Mouse (Mus musculus) telencephalon, adult 2 months (tissue): ENCODE data around the gene Chrm5.

Experiments used
- DNase-seq: peaks from one replicate; pipeline ENCODE4 v3.0.0-alpha.2; 2011; ENCODE audit warnings: low read depth, low spot score

The Chrm5 gene

GRCm38 (mm10) chr2:112480669-112481068, at the start of gene Chrm5:
Gene Chrm5, minus strand, starts transcription at chr2:112480769.
- no peak for DNase-seq

- no peak for DNase-seq
Measured at GRCm38 (mm10) chr2:112526933-112527332, 46.4 kb upstream of the Chrm5 start.

DNA sequence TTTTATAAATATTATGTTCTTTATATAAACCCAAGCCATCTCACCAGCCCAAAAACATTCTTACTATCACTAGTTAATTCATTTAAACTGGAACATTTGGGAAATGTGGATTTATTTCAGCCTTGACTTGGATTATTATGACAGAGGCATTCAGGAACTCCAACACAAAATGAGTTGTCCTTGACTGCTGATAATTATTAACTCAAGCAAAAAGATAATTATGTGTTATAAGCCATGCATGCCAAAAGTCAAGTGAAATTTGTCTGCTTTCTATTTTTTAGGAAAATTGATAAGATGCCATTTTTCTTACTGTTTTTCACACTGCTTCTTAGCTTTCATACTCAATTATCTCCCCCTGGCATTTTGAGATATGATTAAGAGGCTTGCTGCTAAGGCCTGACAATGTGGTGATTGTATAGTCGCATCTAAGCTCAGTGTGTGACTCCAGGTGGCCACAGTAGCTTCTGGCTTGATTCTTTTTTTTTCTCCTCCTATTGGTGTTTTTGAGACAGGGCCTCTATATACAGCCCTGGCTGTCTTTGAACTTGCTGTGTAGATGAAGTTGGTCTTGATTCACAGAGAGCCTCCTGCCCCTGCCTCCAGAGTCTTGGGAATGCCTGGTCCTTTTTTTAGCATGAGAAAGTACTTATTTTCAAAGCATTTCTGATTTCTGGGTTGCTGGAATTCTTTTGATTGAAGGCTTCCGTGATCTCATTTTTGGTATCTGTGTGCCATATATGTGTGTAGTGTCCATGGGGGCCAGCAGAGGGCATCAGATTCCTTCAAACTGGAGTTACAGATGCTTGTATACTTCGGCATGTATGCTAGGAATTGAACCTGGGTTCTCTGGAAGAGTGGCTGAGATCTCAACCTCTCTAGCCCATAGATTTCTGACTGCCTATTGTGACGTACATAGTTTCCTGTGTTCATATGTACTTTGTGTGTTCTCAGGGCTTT, 40.2 kb upstream of the Chrm5 start:
- DNase-seq: no peak

- DNase-seq: no peak
Measured at GRCm38 (mm10) chr2:112518541-112518940, 38.0 kb upstream of the Chrm5 start.

DNA sequence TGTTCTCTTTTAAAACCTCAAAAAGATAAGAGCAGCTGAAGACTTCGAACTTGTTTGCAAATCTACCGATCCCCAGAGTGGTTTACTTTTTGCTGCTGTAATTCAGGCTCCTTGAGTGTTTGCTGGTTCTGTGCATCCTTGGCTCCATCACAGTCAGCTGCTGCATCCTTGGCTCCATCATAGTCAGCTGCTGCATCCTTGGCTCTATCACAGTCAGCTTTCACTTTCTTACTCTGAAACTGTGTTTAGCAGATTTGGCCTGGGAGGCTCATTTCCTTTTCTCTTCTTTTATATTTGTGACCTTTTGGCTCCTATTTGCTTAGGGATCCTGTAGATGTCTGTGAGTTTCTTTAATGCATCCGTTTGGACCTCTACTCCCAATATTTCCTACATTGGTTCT, 36.6 kb upstream of the Chrm5 start:
- no peak for DNase-seq

DNA sequence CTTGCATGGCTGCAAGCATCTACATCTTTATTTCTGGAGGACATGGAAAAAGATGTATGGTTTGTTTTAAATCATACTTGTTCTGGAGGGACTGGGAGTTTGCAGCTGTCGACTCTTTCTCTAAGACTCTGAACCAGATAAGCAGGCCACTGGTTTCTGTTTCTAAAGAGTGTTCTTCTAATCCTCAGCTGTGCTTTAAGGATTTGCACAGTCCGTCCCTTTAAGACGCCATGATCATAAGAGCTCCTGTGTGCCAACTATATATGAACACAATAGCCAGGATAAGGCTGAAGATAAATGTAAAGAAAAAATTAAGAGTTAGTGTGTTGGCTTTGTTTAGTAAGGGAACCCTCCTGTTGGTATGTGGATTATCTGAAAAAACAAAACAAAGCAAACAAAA, 36.2 kb upstream of the Chrm5 start:
- no peak for DNase-seq

- DNase-seq: no peak
Measured at GRCm38 (mm10) chr2:112513036-112513435, 32.5 kb upstream of the Chrm5 start.

DNA sequence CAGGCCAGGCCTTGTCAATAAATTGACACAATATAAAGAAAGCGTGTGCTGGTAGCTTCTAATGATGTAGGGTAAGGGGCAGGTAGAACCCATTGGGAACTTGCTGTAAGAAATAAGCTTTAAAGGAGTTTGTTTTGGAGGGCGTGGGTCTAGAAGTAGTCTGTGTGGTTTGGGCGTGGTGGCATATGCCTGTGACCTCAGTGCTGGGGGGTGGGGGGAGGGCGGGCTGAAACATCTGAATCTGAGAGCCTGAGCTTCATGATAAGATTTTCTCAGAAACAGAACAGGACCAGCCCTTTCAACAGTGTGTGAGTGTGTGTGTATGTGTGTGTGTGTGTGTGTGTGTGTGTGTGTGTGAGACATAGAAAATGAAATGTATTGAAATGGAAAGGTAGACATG, 29.6 kb upstream of the Chrm5 start:
- no peak for DNase-seq

DNA sequence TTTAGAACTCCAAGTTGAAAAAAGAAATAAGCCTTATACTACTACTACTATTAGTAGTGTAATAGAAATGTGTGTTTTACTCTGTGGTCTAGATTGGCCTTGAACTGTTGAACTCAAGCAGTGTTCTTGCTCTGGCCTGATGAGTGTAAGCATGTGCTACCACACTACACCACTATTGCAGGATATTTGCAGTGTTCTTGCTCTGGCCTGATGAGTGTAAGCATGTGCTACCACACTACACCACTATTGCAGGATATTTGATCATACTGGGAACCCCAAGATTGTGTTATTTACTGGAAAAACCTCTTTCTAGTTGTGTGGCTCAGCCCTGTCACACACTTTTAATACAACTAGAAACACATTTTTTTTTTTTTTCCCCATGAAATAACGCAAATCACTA, 26.9 kb upstream of the Chrm5 start:
- no peak for DNase-seq

GRCm38 (mm10) chr2:112506841-112507435, 26.4 kb upstream of the Chrm5 start:
- DNase-seq: no peak

DNA sequence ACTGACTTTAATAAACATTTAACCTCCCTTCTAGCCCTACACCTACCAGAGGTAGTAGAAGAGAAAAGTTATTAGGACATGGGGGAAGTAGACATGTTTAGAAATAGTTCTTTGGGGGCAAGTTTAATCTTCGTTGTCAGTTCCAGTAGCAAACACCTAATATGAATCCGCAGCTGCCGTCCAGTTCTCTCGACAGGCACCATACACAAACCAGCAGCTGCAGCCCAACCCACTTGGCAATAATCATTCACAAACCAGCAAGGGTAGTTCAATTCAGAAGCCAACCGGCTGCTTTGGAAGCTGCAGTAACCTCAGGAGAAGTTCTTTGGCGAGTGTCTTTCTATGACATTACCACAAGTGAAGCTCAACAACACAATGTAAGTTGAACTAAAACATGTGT, 23.4 kb upstream of the Chrm5 start:
- DNase-seq: no peak

- peak; percentile 55 for DNase-seq
Measured at GRCm38 (mm10) chr2:112501209-112501608, 20.6 kb upstream of the Chrm5 start.

- no peak for DNase-seq
Measured at GRCm38 (mm10) chr2:112497851-112498250, 17.3 kb upstream of the Chrm5 start.

DNA sequence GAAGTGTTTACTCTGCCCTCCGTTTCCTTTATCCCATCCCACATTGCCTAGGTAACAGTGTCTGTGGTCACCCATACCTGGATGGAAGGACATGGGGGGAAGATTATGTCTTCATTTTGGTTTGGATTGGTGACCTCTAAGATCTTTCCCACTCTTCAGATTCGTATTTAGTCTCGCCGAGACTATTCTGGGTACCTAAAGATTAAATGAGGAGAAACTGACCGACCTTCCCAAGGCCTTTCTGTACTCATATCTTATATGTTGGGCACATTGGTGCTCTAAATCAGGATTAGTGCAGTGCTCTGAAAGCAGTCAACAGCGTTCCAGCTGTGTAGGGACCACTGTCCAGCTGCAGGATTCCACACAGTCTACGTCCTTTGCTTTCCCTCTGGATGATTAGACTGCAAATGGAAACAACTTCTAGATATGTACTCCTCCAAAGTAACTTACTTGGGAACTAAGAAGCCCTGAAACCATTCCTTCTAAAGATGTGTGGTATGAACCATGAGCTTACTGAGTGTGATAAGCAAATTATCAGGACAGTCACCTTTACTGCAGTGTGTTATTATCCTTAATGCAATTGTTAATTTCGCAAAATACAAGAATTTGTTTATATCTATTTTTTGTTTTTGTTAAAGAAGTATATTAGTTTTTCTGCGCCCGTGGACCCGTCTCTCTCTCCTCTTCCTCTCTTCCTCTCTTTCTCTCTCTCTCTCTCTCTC, 13.1 kb upstream of the Chrm5 start:
- no peak for DNase-seq

DNA sequence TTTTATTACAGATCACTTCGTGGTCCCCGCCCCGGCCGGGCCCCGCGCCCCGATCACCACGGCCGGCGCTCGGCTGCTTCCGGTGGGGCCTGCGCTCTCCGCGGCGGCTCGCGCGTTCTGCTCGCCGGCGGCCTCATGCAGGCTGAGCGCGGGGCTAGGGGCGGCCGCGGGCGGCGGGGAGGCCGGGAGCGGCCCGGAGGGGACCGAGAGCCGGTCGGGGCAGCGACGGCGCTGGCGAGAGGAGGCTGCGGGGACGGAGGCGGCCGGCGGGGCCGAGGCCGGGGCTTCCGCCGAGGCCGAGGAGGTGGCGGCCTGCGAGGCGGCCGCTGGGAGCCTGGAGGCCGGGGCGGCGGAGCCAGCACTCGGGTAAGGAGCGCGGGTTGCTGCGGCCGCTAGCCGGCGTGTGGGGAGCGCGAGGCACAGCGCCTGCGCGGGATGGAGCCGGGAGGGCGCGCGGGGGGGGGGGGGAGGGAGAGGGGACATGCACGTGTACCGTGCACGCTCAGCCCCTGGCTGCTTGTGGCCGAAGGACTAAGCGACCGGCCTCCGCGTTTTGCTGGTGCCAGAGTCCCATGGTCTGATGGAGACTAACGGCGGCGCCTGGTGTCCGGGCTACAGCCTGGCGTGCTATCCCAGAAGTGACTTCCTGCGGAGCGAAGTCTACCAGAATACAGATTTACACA, 12.4 kb upstream of the Chrm5 start, which contains the start of gene Aven:
TSS of gene Aven (plus strand) at position 109 of the 683 bp plus-strand sequence.
- peak; percentile 48 for DNase-seq

GRCm38 (mm10) chr2:112492431-112492855, 11.9 kb upstream of the Chrm5 start:
- DNase-seq: no peak

DNA sequence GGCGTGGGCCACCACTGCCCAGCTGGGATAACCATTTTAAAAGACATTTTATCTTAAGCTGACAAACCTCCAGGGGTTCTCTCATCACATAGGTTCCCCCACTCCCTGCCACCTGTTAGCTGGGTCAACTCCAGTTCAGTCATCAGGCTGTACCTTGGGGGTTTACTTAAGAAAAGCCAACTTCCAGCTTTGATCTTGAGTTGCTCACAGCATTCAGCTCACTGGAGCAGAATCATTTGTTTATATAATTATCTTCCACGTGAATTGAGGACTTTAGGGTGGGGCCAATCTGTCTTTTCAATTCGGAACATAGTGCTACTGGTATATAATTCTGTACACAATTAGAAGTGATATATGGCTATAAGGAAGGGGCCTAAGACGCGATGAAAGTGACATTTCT, 11.1 kb upstream of the Chrm5 start:
- no peak for DNase-seq

GRCm38 (mm10) chr2:112490483-112491196, 10.1 kb upstream of the Chrm5 start:
- no peak for DNase-seq

DNA sequence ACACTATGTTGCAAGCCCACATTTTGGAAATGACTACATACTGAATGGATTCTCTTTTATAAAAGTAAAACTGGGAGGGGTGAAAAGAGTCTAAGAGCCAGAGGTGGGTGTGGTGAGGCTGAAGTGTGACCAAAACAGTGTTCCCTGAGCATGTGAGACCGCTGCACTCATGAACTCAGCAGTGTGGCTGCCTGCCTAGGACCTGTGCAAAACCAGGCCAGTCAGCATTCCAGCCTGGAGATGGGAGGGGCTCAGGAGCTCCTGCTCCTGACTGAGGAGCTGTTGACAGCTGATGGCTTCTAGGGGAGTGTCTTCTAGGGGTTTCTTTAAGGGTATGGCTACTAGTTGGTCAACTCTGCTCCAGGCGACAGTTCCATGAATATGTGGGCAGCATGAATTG, 4.3 kb upstream of the Chrm5 start:
- no peak for DNase-seq

GRCm38 (mm10) chr2:112483334-112483651, 2.7 kb upstream of the Chrm5 start:
- no peak for DNase-seq
